Mouse (Mus musculus) forebrain, embryonic 10.5 days (tissue): ENCODE measurements at regions not wholly inside any gene's neighbourhood (a gene's known extent, or its start where the extent isn't known, plus 50 kb on each side); places are given as distances from the start of the nearest gene placed in this dataset.

ENCODE experiments used
- DNase-seq: peaks from one replicate; pipeline ENCODE4 v3.0.0-alpha.2; 2017; ENCODE audit warnings: low spot score; ENCODE audit errors: extremely low spot score
- H3K27ac ChIP-seq: fragments of 300-500 bp; sonication (generic); 2 replicates; pipeline ENCODE4 v1.5.1; 2016; ENCODE audit warnings: mild to moderate bottlenecking
- H3K27me3 ChIP-seq: fragments of 300-500 bp; sonication (generic); 2 replicates; pipeline ENCODE4 v1.6.1; 2016; ENCODE audit warnings: mild to moderate bottlenecking; ENCODE audit not compliant: poor library complexity, severe bottlenecking
- H3K36me3 ChIP-seq: fragments of 300-500 bp; sonication (generic); replicated peaks from 2 replicates; pipeline ENCODE4 v1.6.1; 2016; ENCODE audit warnings: mild to moderate bottlenecking, moderate library complexity
- H3K4me1 ChIP-seq: fragments of 300-500 bp; sonication (generic); 2 replicates; pipeline ENCODE4 v1.6.1; 2016
- H3K4me3 ChIP-seq: fragments of 300-500 bp; sonication (generic); 2 replicates; pipeline ENCODE4 v1.5.1; 2016; ENCODE audit warnings: mild to moderate bottlenecking, moderate library complexity
- H3K9me3 ChIP-seq: fragments of 300-500 bp; sonication (generic); 2 replicates; pipeline ENCODE4 v1.6.1; 2016; ENCODE audit warnings: mild to moderate bottlenecking, moderate library complexity
- WGBS: fragments of 180-500 bp; shearing (Covaris S2); methylation state at CpG from one replicate; pipeline ENCODE4 v1.1.7; 2016; 5-methylcytosine and 5-hydroxymethylcytosine counted together

DNA sequence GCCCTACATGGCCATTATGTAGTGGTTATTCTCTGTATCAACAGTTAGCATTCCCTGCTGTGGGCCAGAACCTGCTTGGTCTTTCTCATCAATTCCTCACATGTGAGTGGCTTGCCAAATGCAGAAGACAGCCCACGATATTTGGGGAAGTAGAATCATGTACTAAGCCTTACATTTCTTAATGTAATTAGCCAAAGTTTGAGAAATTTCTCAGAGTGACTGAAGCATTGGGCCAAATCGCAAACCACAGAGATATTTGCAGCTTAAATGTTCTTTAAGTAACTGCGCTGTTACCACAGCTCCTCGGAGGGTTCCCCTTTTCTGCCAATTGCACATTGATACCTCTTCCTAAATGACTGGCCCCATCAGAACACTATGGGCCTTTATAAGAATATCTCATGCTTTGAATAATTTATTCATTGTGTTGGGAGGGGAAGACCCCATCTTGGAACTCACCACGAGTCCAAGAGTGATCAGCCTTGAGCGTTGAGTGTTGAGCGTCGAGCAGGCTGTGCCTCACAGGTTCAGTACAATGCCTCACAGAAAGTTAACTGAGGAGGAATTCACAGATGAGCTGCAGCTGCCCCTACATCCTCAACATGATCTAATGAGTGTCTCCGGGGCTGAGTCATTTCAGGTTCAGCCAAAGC is 251.7 kb downstream of the Hlx start:
- Histone ChIP-seq H3K27me3 (no peaks in the 10 kb centered on the region), H3K36me3 (no peaks in the 10 kb centered on the region), H3K27ac (no peak overlapping the region), H3K4me1 (no peaks in the 10 kb centered on the region), H3K9me3 (no peaks in the 10 kb centered on the region), H3K4me3 (no peak overlapping the region)
- WGBS = 93% methylated on average over 9 of the region's 9 CpGs
- DNase-seq = no peak

DNA sequence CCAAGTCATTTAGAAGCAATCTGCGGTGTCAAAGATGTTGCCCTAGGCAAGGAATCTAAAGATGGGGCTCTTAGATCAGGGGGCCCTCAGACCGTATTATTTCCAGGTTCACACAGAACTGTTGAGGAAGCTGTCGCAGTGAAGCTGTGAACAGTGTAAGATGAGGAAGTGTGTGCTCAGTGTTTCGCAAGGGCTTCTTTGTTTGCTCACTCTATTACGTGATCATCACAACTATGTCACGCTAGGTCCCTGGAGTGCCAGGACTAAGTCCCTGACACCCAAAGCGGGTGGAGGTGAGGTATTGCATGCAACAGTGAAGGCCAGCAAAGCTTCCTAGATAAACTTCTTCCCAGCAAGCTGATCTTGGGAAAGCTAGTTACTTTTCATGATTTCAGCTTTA is 254.4 kb downstream of the Hlx start:
- no peaks in the 10 kb centered on the region for H3K9me3 ChIP-seq
- H3K27ac ChIP-seq = no peak overlapping the region
- 90% methylated on average over 7 of the region's 7 CpGs for WGBS
- no peak overlapping the region for H3K4me3 ChIP-seq
- no peak for DNase-seq
- H3K27me3 ChIP-seq = no peaks in the 10 kb centered on the region
- H3K4me1 ChIP-seq = no peaks in the 10 kb centered on the region
- no peaks in the 10 kb centered on the region for H3K36me3 ChIP-seq

DNA sequence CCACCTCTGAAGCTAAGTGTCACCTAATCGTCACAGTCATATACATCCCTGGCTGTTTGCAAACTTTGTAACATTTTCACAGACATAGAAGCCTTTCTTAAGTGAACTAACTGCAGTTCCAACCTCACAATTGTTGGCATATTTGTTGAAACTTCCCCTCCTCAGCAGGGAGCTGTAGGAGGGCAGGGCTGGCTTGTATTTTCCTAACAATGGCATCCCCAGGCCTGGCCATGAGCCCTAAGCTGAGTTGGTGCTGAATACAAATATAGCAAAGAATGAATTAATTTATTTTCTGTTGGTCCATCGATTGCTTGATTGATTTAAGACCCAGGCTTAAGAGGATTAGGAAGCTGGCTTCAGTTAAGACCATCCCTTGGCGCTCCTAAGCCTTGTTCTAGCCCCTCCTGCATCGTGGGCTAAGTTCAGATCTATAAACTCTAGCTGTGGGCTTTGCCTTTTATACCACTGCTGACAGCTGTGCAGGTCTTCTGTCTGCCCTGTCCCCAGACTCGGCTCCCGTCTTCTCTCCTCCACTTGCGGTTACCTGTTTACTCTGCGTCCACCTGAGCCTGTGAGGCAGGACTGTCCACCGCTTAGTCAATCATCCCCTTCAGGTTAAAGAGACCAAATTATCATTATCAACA is 269.8 kb downstream of the Hlx start:
- Histone ChIP-seq H3K36me3 (no peaks in the 10 kb centered on the region), H3K27ac (no peak overlapping the region), H3K4me3 (no peak overlapping the region), H3K9me3 (no peaks in the 10 kb centered on the region), H3K4me1 (peaks cover 10% of the 10 kb centered on the region), H3K27me3 (peaks cover 13% of the 10 kb centered on the region)
- DNase-seq = no peak
- 41% methylated on average over 9 of the region's 9 CpGs for WGBS

DNA sequence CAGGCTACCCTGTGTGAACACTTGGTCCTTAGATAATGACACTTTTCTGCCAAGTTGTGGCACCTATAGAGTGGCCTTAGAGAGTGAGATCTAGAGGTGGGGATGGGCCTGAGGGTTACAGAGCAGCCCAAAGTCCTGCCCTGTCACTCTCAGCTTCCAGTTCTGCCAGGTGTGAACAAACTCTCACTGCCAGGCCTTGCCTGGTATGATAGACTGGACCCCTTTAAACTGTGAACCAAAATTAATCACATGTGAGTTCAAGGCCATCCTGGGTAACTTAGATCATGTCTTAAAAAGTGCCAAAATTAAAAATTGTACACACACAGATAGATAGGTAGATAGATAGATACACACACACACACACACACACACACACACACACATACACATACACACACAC is 271.0 kb downstream of the Hlx start:
- Histone ChIP-seq H3K9me3 (no peaks in the 10 kb centered on the region), H3K36me3 (no peaks in the 10 kb centered on the region), H3K27ac (no peak overlapping the region), H3K4me1 (peaks cover 10% of the 10 kb centered on the region), H3K27me3 (peaks cover 13% of the 10 kb centered on the region), H3K4me3 (no peak overlapping the region)
- no peak for DNase-seq

DNA sequence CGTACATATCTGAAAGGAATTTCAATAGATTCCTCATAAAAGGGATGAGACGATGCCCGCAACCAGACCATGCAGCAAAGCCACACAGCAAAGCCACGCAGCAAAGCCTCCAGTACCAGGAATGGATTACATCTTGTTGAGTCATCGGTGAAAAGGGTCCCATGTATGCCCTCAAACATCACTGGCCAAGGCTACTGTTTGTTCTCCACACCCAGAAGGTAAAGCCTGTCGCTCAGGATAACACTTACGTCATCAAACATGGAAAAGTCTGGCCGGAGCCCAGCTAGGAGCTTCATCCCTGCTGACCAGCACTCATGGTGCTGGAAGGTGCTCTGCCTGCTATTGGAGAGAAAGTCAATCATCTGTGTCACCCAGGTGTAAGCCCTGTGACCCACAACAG is 275.7 kb downstream of the Hlx start:
- Histone ChIP-seq H3K27ac (no peak overlapping the region), H3K9me3 (no peaks in the 10 kb centered on the region), H3K27me3 (peaks cover 22% of the 10 kb centered on the region), H3K4me1 (peaks cover 5% of the 10 kb centered on the region; the same call in 1 of the 2 replicates), H3K36me3 (no peaks in the 10 kb centered on the region), H3K4me3 (no peak overlapping the region)
- WGBS = 95% methylated on average over 8 of the region's 8 CpGs
- DNase-seq = no peak

DNA sequence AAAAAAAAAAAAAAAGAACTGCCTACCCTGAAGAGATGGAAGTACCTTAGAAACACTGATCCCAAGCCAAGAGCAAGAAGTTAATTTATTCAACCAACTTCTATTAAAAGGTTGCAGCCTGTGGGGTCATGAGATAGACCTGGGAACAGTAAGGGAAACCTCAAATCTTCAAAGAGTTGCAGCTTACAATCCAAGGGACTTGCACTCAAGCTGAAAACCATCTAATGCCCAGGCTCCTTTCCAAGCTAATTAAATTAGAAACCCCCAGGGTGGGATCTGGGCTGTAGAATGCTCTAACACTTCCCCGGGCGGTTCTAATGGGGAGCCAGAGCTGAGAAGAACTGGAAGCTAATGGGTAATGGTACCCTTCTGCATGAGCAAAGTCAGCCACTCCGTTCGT is 278.0 kb downstream of the Hlx start:
- H3K9me3 ChIP-seq = no peaks in the 10 kb centered on the region
- DNase-seq = no peak
- H3K36me3 ChIP-seq = no peaks in the 10 kb centered on the region
- H3K4me1 ChIP-seq = peaks cover 5% of the 10 kb centered on the region; the same call in 1 of the 2 replicates
- H3K27ac ChIP-seq = no peak overlapping the region
- peaks cover 17% of the 10 kb centered on the region for H3K27me3 ChIP-seq
- no peak overlapping the region for H3K4me3 ChIP-seq
- WGBS = 71% methylated on average over 4 of the region's 4 CpGs

DNA sequence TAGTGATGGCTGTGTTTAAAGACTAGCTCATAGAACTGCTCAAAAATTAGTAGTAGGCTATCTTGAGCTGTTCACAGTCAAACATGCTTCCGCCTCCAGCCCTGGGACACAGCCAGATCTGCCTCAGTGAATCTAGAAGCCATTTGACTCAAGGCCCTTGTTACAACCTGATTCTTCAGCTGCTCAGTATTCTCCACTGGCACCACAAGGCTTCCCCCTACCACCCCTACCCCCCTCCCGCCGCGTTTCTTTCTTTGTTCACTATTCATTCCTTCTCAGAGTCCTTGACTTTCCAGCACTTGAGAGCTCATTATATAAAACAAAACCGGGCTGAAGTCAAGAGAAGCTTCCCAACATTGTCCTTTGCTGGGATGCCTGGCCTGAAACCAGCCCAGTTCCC is 278.7 kb downstream of the Hlx start:
- 48% methylated on average over 5 of the region's 5 CpGs for WGBS
- H3K4me3 ChIP-seq = no peak overlapping the region
- H3K27me3 ChIP-seq = peaks cover 12% of the 10 kb centered on the region
- H3K27ac ChIP-seq = no peak overlapping the region
- no peak for DNase-seq
- H3K36me3 ChIP-seq = no peaks in the 10 kb centered on the region
- H3K9me3 ChIP-seq = no peaks in the 10 kb centered on the region
- H3K4me1 ChIP-seq = peaks cover 5% of the 10 kb centered on the region; the same call in 1 of the 2 replicates

DNA sequence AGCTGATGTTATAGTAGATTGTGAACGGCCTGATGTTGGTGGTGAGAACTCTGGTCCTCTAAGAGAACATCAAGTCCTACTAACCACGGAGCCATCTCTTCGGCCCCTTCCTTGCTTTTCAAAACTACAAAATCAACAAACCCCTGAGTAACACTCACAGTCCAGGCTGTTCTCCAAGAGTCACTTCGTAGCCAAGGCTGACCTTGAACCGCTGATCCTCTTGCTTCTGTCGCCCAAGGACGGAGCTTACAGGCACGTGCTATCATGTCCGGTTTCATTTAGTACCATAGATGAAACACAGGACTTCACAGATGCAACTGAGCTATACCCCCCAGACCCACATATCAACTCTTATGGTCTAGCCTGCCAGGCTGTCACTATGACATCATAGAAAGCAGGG is 279.4 kb downstream of the Hlx start:
- H3K4me1 ChIP-seq = peaks cover 5% of the 10 kb centered on the region; the same call in 1 of the 2 replicates
- no peaks in the 10 kb centered on the region for H3K36me3 ChIP-seq
- H3K9me3 ChIP-seq = no peaks in the 10 kb centered on the region
- H3K27ac ChIP-seq = no peak overlapping the region
- 93% methylated on average over 9 of the region's 9 CpGs for WGBS
- no peak overlapping the region for H3K4me3 ChIP-seq
- no peak for DNase-seq
- peaks cover 12% of the 10 kb centered on the region for H3K27me3 ChIP-seq

DNA sequence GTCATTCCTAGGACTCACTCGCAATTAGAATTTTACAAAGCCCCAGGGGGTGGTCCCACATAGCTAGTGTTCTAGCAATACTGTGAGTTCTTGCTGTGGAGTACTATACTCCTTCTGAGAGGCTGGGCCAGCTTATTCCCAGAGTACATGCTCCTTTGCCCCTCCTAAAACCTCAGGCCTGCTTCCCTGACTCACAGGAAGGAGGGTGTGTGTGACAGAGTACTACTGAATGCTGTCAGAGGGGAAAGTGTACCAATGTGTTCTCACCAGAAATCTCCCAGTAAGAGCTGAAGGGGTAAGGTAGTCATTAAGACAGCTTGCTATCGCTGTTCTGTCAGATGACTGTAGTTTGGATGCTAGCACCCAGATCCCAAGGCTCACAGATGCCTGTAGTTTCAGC is 280.7 kb downstream of the Hlx start:
- Histone ChIP-seq H3K4me1 (peaks cover 5% of the 10 kb centered on the region; the same call in 1 of the 2 replicates), H3K27me3 (peaks cover 12% of the 10 kb centered on the region), H3K27ac (no peak overlapping the region), H3K9me3 (no peaks in the 10 kb centered on the region), H3K36me3 (no peaks in the 10 kb centered on the region), H3K4me3 (no peak overlapping the region)
- no peak for DNase-seq
- 79% methylated on average over 2 of the region's 2 CpGs for WGBS

DNA sequence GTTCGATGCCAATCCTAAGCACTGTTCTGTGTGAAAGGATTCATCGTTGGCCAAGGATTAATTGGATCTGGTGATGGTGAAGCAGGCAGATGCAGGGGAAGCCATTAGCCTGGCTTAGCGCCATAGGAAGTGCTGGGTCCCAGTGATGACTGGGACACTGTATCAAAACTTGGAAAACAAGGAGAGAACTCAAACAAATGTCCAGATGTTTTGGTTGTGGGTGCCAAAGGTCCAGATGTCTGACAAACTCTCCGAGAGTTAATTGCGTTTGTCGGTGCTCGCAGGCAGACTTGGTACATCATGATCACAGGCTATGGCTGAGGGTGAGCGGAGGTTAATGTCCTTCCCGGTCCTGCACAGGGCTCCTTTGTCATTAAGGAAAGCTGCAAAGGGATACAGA is 283.4 kb downstream of the Hlx start:
- H3K4me1 ChIP-seq = peaks cover 5% of the 10 kb centered on the region; the same call in 1 of the 2 replicates
- H3K9me3 ChIP-seq = no peaks in the 10 kb centered on the region
- H3K27me3 ChIP-seq = peaks cover 4% of the 10 kb centered on the region; the same call in 1 of the 2 replicates
- no peaks in the 10 kb centered on the region for H3K36me3 ChIP-seq
- WGBS = 85% methylated on average over 9 of the region's 9 CpGs
- H3K27ac ChIP-seq = no peak overlapping the region
- H3K4me3 ChIP-seq = no peak overlapping the region
- no peak for DNase-seq

DNA sequence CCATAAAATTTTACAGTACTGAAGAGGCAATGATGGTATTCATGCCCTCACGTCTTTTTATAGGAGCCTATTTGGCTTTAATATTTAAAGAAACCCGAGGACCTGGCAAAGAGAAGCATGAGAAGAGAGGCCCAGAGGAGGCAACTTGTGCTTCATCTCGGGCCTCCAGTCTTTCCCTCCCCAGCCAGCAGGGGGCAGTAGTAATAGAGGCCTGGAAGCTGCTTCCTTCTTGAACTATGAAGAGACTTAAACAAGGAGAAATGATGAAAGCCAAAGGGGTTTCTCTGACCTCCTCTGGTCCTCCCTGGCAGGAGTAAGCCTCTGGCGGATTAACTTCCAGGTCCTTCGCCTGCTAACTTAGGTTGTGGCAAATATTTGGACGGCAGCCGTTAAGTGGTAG is 284.5 kb downstream of the Hlx start:
- Histone ChIP-seq H3K4me1 (no peaks in the 10 kb centered on the region), H3K9me3 (no peaks in the 10 kb centered on the region), H3K36me3 (no peaks in the 10 kb centered on the region), H3K27ac (no peak overlapping the region), H3K27me3 (peaks cover 4% of the 10 kb centered on the region; the same call in 1 of the 2 replicates), H3K4me3 (no peak overlapping the region)
- DNase-seq = peak; percentile 63
- 54% methylated on average over 7 of the region's 7 CpGs for WGBS

DNA sequence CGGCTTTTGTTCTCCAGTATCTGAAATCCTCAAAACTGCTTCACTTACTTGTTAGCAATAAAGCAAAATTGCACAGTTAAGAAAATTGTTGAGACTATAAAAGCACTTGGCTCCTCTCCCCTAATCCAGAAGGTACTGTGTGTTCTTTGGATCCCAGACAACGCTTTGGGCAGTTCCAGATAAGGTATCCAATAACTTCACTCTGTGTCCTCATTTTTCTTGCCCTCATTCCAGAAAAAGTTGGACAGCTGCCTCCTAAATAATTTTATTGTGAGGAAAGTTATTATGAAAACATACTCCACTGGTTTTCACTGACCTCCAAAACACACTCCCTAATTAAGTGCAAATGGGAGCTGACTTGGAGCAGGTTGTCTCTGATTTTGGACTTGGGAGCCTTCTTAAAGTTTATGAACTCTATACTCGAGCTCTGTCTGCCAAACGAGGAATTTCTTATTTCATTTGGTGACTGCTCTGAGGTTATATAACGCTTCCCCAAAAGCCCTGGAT is 285.2 kb downstream of the Hlx start:
- Histone ChIP-seq H3K4me1 (no peaks in the 10 kb centered on the region), H3K27me3 (peaks cover 9% of the 10 kb centered on the region), H3K36me3 (no peaks in the 10 kb centered on the region), H3K9me3 (no peaks in the 10 kb centered on the region), H3K27ac (no peak overlapping the region), H3K4me3 (no peak overlapping the region)
- WGBS = 83% methylated on average over 5 of the region's 5 CpGs
- no peak for DNase-seq

DNA sequence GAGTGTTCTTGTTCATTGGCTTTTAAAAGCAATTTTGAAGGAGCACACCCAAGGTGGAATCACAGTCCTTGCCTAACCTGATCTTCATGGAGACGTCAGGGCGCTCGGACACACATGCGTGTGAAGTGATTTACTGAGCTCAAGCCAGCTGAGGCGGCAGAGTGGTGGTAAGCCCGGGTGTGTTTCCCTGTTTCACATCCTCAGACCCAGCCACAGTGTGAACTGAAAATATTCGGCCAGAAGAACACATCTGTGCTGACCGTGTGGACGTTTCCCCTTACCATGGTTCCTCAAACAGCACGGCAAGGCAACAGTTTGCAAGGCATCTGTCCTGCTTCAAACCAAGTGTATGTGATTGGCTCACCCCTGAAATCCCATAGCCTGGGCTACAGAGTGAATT is 288.2 kb downstream of the Hlx start:
- no peak overlapping the region for H3K27ac ChIP-seq
- peaks cover 9% of the 10 kb centered on the region for H3K27me3 ChIP-seq
- no peaks in the 10 kb centered on the region for H3K9me3 ChIP-seq
- no peak overlapping the region for H3K4me3 ChIP-seq
- H3K4me1 ChIP-seq = peaks cover 8% of the 10 kb centered on the region
- no peaks in the 10 kb centered on the region for H3K36me3 ChIP-seq
- WGBS = 94% methylated on average over 10 of the region's 10 CpGs
- no peak for DNase-seq
